Mouse (Mus musculus) erythroblast, embryonic 14.5 days (primary cell): ENCODE data around the gene Mus81.

ENCODE experiments used
- GATA1 ChIP-seq: IDR thresholded peaks from 2 replicates; pipeline ENCODE4 v1.6.1; 2012; ENCODE audit warnings: low read length, inconsistent platforms, mixed read lengths
- TAL1 ChIP-seq: IDR thresholded peaks from 3 replicates; pipeline ENCODE4 v1.6.1; 2012; ENCODE audit warnings: low read length, inconsistent platforms, mixed read lengths

GRCm38 (mm10) chr19:5485371-5485770, 2.8 kb downstream of the Mus81 start:
- TF ChIP-seq TAL1, result no peak
- no peak for TF ChIP-seq GATA1
